Mouse (Mus musculus): ENCODE data around the gene Gm20422. TPM values are rescaled to one million over a fixed set of nuclear protein-coding genes. Genes with fewer than 3 reads are reported as not detected.

Gm20422 gene
- polyA plus RNA-seq, 1 experiment from 2014 or later: 0.86 TPM

DNA sequence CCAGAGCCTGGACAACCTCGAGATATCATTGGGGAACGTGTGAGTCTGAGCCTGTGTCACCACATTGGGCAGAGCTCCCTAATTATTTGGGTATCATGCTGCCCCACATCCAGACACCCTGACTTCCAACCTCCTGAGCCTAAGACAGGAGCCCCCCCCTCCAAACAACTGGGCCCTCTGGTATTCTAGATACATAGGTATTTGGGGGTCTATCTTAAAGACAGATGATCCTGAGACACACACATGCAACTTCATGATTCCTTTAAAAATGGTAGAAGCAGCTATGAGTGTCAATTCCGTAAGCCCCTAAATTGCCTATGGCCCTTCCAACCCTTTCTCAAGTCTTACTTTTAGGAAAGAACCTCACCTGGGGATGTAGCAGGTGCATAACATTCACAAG lies 35.1 kb upstream of the Gm20422 start:
- peak overlapping the region; percentile 63; the same call in 1 of the 2 replicates for H3K4me3 ChIP-seq (ENCODE audit: low read depth, low read length)
- H3K27ac ChIP-seq (ENCODE audit: low read depth): no peak overlapping the region
- peaks cover 10% of the 10 kb centered on the region for H3K4me1 ChIP-seq (ENCODE audit: insufficient read depth)
- H3K27me3 ChIP-seq (ENCODE audit: insufficient read depth, low read length): no peaks in the 10 kb centered on the region
- H3K9me3 ChIP-seq (ENCODE audit: low read length): no peaks in the 10 kb centered on the region
- TF ChIP-seq EP300 (IDR thresholded peaks at IDR 0.05; ENCODE audit: low read depth): no peak
- TF ChIP-seq CTCF (IDR thresholded peaks at IDR 0.05; ENCODE audit: low read depth): no peak
- DNase-seq: no peak
- 43% methylated on average over 3 of the region's 3 CpGs for WGBS (ENCODE audit: insufficient replicate concordance)
- peak overlapping the region; percentile 86; the same call in 1 of the 2 replicates for H3K4me2 ChIP-seq (ENCODE audit: low read depth, low read length)
- no peak overlapping the region for H3K9ac ChIP-seq (replicated peaks)
- peaks cover 58% of the 10 kb centered on the region for H3K36me3 ChIP-seq (replicated peaks; ENCODE audit: insufficient read depth, low read length)
- no peak for ATAC-seq

DNA sequence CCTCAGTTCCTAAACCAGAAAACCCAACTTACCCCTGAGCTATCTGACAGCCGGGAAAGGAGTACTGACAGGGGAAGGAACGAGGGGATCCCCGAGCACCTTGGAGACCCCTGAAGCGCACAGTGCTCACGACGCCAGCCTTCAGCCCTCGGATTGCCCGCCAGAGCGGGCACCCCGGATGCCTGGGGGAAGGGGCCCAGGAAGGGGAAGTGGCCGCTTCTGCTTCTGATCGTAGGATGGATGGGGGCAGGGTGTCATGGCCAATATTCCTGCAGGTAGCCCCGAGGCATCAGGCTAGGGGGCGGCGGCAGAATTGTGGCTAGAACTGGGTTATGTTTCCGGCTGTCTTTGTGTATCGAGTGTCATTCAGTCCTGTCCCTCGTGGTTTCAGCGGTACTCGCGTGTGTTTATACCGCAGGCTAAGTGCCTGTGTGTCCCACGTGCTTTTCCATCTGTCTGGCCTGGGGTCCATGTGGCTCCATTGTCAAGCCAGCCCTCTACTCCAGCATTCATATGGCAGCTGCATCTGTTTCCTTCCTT lies 34.2 kb upstream of the Gm20422 start:
- peak; percentile 60 for DNase-seq
- H3K9me3 ChIP-seq (ENCODE audit: low read length): no peaks in the 10 kb centered on the region
- peak overlapping the region; percentile 80 for H3K9ac ChIP-seq (replicated peaks)
- H3K4me3 ChIP-seq (ENCODE audit: low read depth, low read length): peak overlapping the region; percentile 63
- H3K4me1 ChIP-seq (ENCODE audit: insufficient read depth): peaks cover 10% of the 10 kb centered on the region
- peak overlapping the region; percentile 44 for H3K27ac ChIP-seq (ENCODE audit: low read depth)
- under 1% methylated on average over 23 of the region's 23 CpGs for WGBS (ENCODE audit: insufficient replicate concordance)
- H3K4me2 ChIP-seq (ENCODE audit: low read depth, low read length): peak overlapping the region; percentile 86
- peak; percentile 65 for ATAC-seq
- no peaks in the 10 kb centered on the region for H3K27me3 ChIP-seq (ENCODE audit: insufficient read depth, low read length)
- peaks cover 55% of the 10 kb centered on the region for H3K36me3 ChIP-seq (replicated peaks; ENCODE audit: insufficient read depth, low read length)
- TF ChIP-seq EP300 (IDR thresholded peaks at IDR 0.05; ENCODE audit: low read depth): no peak
- no peak for TF ChIP-seq CTCF (IDR thresholded peaks at IDR 0.05; ENCODE audit: low read depth)

DNA sequence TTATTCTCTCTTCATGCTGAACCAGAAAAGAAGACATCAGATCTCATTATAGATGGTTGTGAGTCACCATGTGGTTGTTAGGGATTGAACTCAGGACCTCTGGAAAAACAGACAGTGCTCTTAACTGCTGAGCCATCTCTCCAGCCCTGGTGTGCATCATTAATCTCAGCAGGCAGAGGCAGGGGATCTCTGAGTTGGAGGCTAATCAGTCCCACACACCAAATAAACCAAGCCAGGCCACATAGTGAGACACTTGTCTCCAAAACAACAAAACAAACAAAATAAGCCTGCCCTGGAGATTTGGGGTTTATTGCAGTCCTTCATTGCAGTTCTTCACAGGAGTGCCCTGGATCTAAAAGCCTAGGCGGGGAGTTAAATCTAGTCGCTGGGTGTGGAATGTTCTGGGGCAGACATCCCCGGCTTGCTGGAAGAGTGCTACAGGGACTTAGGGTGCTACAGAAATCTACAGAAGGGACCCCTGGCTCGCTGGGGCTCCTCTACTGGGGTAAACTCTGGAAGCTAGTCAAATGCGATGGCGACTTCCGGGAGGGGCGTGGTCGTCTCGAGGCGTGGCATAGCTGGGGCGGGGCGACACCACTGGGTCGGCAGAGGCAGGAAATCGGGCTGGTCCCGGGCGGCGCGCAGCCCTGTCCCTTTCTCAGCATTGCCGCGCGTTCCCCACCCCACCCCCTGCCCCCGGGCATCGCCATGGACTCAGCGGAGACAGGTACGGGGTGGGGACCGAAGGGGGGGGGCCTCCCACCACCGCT lies 33.6 kb upstream of the Gm20422 start, which contains the start of gene Gmip:
Gmip (plus strand) TSS at position 586 of the 770 bp plus-strand sequence.
- ATAC-seq: peak; percentile 84
- Histone ChIP-seq H3K4me1 (ENCODE audit: insufficient read depth) (peaks cover 10% of the 10 kb centered on the region), H3K9ac (replicated peaks) (peak within 1 kb of the TSS; percentile 80), H3K4me3 (ENCODE audit: low read depth, low read length) (peak within 1 kb of the TSS; percentile 63), H3K9me3 (ENCODE audit: low read length) (no peaks in the 10 kb centered on the region), H3K27me3 (ENCODE audit: insufficient read depth, low read length) (no peaks in the 10 kb centered on the region), H3K4me2 (ENCODE audit: low read depth, low read length) (peak within 1 kb of the TSS; percentile 86), H3K36me3 (replicated peaks; ENCODE audit: insufficient read depth, low read length) (peaks cover 56% of the 10 kb centered on the region), H3K27ac (ENCODE audit: low read depth) (peak within 1 kb of the TSS; percentile 57)
- 0 out of 2 replicates have a peak, but pooled peaks have one; percentile 17 for TF ChIP-seq CTCF (IDR thresholded peaks at IDR 0.05; ENCODE audit: low read depth)
- no peak for TF ChIP-seq EP300 (IDR thresholded peaks at IDR 0.05; ENCODE audit: low read depth)
- 6% methylated on average over 28 of the region's 28 CpGs for WGBS (ENCODE audit: insufficient replicate concordance)
- DNase-seq: peak; percentile 92

DNA sequence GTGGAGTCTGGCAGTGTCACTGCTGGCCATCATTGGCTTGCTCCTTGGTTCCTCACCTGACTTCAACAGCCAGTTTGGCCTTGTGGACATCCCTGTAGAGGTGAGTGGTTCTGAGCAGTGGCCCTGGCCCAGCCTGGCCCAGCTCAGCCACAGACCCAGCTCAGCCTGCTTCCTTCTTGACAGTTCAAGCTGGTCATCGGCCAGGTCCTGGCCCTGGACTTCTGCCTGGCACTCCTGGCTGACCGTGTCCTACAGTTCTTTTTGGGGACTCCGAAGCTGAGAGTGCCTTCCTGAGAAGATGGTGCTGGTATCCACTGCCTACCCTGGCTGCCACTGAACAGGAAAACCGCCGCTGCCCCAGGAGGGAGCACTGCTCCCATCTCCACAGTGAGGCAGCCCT lies 32.5 kb upstream of the Gm20422 start:
- Histone ChIP-seq H3K4me1 (ENCODE audit: insufficient read depth) (peaks cover 10% of the 10 kb centered on the region), H3K4me3 (ENCODE audit: low read depth, low read length) (no peak overlapping the region), H3K27me3 (ENCODE audit: insufficient read depth, low read length) (no peaks in the 10 kb centered on the region), H3K9me3 (ENCODE audit: low read length) (no peaks in the 10 kb centered on the region), H3K9ac (replicated peaks) (no peak overlapping the region), H3K36me3 (replicated peaks; ENCODE audit: insufficient read depth, low read length) (peaks cover 65% of the 10 kb centered on the region), H3K4me2 (ENCODE audit: low read depth, low read length) (no peak overlapping the region), H3K27ac (ENCODE audit: low read depth) (0 out of 2 replicates have a peak overlapping the region, but pooled peaks have one; percentile 57)
- ATAC-seq: no peak
- 93% methylated on average over 5 of the region's 5 CpGs for WGBS (ENCODE audit: insufficient replicate concordance)
- TF ChIP-seq CTCF (IDR thresholded peaks at IDR 0.05; ENCODE audit: low read depth): no peak
- TF ChIP-seq EP300 (IDR thresholded peaks at IDR 0.05; ENCODE audit: low read depth): no peak
- no peak for DNase-seq

DNA sequence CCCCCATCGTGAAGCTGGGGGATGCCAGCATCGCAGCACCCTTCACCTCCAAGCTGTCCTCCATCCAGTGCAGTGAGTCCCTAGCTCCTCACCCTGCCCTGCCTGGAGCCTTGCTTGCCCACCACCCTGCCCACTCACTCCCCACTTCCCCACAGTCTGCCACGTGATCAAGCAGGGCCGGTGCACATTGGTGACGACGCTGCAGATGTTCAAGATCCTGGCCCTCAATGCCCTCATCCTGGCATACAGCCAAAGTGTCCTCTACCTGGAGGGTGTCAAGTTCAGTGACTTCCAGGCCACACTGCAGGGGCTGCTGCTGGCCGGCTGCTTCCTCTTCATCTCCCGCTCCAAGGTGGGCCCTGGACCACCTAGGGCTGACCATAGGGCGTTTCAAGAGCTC lies 30.8 kb upstream of the Gm20422 start:
- DNase-seq: no peak
- H3K9me3 ChIP-seq (ENCODE audit: low read length): no peaks in the 10 kb centered on the region
- H3K36me3 ChIP-seq (replicated peaks; ENCODE audit: insufficient read depth, low read length): peaks cover 69% of the 10 kb centered on the region
- TF ChIP-seq CTCF (IDR thresholded peaks at IDR 0.05; ENCODE audit: low read depth): no peak
- no peak for TF ChIP-seq EP300 (IDR thresholded peaks at IDR 0.05; ENCODE audit: low read depth)
- WGBS (ENCODE audit: insufficient replicate concordance): 89% methylated on average over 9 of the region's 9 CpGs
- ATAC-seq: no peak
- H3K4me3 ChIP-seq (ENCODE audit: low read depth, low read length): no peak overlapping the region
- no peaks in the 10 kb centered on the region for H3K27me3 ChIP-seq (ENCODE audit: insufficient read depth, low read length)
- no peak overlapping the region for H3K9ac ChIP-seq (replicated peaks)
- H3K4me2 ChIP-seq (ENCODE audit: low read depth, low read length): no peak overlapping the region
- peak overlapping the region; percentile 51 for H3K27ac ChIP-seq (ENCODE audit: low read depth)
- H3K4me1 ChIP-seq (ENCODE audit: insufficient read depth): peaks cover 10% of the 10 kb centered on the region

DNA sequence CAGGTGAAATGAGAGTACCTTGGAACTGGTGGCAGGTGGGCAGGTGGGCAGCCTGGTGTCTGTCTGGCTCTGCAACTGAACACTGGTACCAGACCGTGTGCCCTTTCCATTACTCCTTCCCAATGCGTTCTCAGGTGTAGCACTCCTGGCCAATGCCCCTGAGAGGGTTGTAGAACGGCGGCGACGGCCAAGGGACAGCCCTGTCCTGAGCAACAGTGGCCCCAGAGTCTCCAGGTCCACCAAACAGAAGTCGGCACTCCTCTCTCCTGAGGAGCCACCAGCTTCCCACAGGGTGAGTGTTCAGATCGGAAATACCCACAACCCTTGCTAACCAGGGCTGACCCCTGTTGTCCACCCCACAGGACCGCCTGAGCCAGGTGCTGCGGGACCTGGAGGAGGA lies 30.4 kb upstream of the Gm20422 start:
- peaks cover 10% of the 10 kb centered on the region for H3K4me1 ChIP-seq (ENCODE audit: insufficient read depth)
- no peak overlapping the region for H3K27ac ChIP-seq (ENCODE audit: low read depth)
- 92% methylated on average over 10 of the region's 10 CpGs for WGBS (ENCODE audit: insufficient replicate concordance)
- no peak overlapping the region for H3K9ac ChIP-seq (replicated peaks)
- no peak overlapping the region for H3K4me3 ChIP-seq (ENCODE audit: low read depth, low read length)
- DNase-seq (no peak), ATAC-seq (no peak)
- no peaks in the 10 kb centered on the region for H3K27me3 ChIP-seq (ENCODE audit: insufficient read depth, low read length)
- TF ChIP-seq EP300 (IDR thresholded peaks at IDR 0.05; ENCODE audit: low read depth): no peak
- no peak for TF ChIP-seq CTCF (IDR thresholded peaks at IDR 0.05; ENCODE audit: low read depth)
- peaks cover 69% of the 10 kb centered on the region for H3K36me3 ChIP-seq (replicated peaks; ENCODE audit: insufficient read depth, low read length)
- no peaks in the 10 kb centered on the region for H3K9me3 ChIP-seq (ENCODE audit: low read length)
- H3K4me2 ChIP-seq (ENCODE audit: low read depth, low read length): no peak overlapping the region

All from liver, postnatal 0 days (tissue).